Mouse (Mus musculus) E14TG2a.4 (cell line): ENCODE measurements around the gene Borcs6.

Experiments
- CTCF ChIP-seq: conservative IDR thresholded peaks from 2 replicates; pipeline ENCODE4 v1.5.1; 2014; ENCODE audit warnings: low read length
- NANOG ChIP-seq: IDR thresholded peaks from 2 replicates; pipeline ENCODE4 v1.6.1; 2014; ENCODE audit warnings: borderline replicate concordance, low read length, mixed read lengths
- POU5F1 ChIP-seq: IDR thresholded peaks from 2 replicates; pipeline ENCODE4 v1.6.1; 2014; ENCODE audit warnings: low read length, borderline replicate concordance

DNA sequence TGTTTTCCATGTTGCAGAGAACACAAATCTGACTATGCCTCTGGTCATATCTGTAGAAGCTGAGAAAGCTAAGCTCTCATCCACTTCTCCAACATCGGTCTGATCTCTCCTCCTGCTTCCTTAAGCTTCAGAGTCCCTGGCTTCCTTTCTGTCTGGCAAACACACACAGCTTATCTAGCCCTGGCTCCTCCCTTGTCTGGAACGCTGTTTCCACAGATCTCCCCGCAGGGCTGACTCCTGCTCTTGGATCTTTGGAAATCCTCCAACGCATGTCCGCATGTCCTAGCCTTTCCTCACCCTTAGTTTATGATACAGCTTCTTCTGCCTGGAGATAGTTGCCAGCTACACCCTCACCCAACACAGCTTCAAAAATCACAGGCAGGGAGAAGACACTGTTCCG is 8.1 kb downstream of the Borcs6 start:
- TF ChIP-seq CTCF: no peak
- TF ChIP-seq POU5F1: no peak
- TF ChIP-seq NANOG: no peak
